Mouse (Mus musculus) Patski (cell line): Measurements from ENCODE around the gene Wdr24. TPM values are rescaled to one million over a fixed set of nuclear protein-coding genes. Genes with fewer than 3 reads are reported as not detected.

Experiments
- ATAC-seq: fragments of 100-300 bp; one replicate; pipeline ENCODE4 v1.8.0; 2021
- CTCF ChIA-PET: fragments of 350-600 bp; sonication (Branson Sonifier 250); formaldehyde crosslinking; loops from one replicate; lab custom pipeline; 2022; ENCODE audit warnings: inconsistent platforms; lab: Charles Lee
- POLR2A ChIA-PET: fragments of 350-600 bp; sonication (Branson Sonifier 250); formaldehyde crosslinking; loops from one replicate; lab custom pipeline; 2022; ENCODE audit warnings: antibody characterized with exemption, inconsistent platforms; lab: Charles Lee
- DNase-seq: peaks from one replicate; pipeline ENCODE4 v3.0.0-alpha.2; 2011; ENCODE audit warnings: low read depth, low spot score
- H3K27me3 ChIP-seq: fragments of 371-371 bp; one replicate; pipeline ENCODE4 v1.5.1; 2021
- CTCF ChIP-seq: fragments of 100-300 bp; IDR thresholded peaks from one replicate; pipeline ENCODE4 v1.5.1; 2021
- in situ Hi-C: fragments of 300-500 bp; cut with MboI; formaldehyde crosslinking; loops from 3 replicates; pipeline ENCODE4 v1.11.1; 2018; ENCODE audit warnings: low pct_unique_long_range_greater_than_20kb, mixed read lengths
- polyA plus RNA-seq: library from polyadenylated mRNA; unstranded; gene quantifications from one replicate; pipeline ENCODE4 v1.2.3, GENCODE M21; 2021

The Wdr24 gene
- polyA plus RNA-seq, 1 experiment from 2014 or later: 29.9 TPM

DNA sequence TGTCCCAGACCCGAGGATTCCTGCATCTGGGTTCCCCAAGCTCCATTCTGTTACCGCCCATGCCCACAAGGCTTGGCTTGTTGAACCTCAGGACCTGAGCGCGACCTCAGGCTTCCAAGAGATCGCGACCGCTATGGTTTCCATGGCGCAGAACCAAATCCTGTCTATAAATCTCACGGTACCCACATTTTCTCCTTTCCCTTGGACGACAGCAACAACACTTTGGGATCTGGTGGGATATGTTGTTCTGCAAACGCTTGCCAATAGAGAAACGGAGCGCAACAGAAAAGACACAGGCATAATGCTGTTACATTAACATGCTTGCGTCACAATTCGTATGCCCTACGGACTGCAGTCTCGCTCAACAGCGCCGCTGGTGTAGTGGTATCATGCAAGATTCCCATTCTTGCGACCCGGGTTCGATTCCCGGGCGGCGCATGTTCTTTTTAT is 51.3 kb downstream of the Wdr24 start, which contains the start of gene Mettl26:
Mettl26 (plus strand) TSS at position 354 of the 450 bp plus-strand sequence.
- POLR2A ChIA-PET: interaction anchor here (0.8 to 1.7 kb wide), 6 partner anchors 10 to 46 kb away, joined by 3 to 4 read pairs (median 4); partner anchors contain the start of genes Jmjd8 and Wdr90
- in situ Hi-C loops: no loop called here
- no peak for ATAC-seq
- TF ChIP-seq CTCF: no peak
- CTCF ChIA-PET: interaction anchor here (1.1 kb wide), 1 partner anchor 12 kb away, joined by 4 read pairs; no protein-coding TSS in a partner anchor
- no peaks in the 10 kb centered on the region for H3K27me3 ChIP-seq
- DNase-seq: no peak

- H3K27me3 ChIP-seq: no peaks in the 10 kb centered on the region
- ATAC-seq: peak; percentile 78
- ChIA-PET CTCF (interaction anchor here (1.1 kb wide), 1 partner anchor 13 kb away, joined by 4 read pairs; no protein-coding TSS in a partner anchor), POLR2A (interaction anchor here (0.9 to 1.7 kb wide), 5 partner anchors 13 to 47 kb away, joined by 3 to 5 read pairs (median 4); partner anchors contain the start of genes Jmjd8 and Wdr90)
- DNase-seq: no peak
- in situ Hi-C loops: no loop called here
- no peak for TF ChIP-seq CTCF
These were observed 52.0 kb downstream of the Wdr24 start for GRCm38 (mm10) chr17:25875171-25876136.

GRCm38 (mm10) chr17:25876347-25876915 is 53.0 kb downstream of the Wdr24 start:
- DNase-seq (no peak), ATAC-seq (no peak)
- no peak for TF ChIP-seq CTCF
- ChIA-PET CTCF (no interaction called here), POLR2A (interaction anchor here (1.4 to 1.5 kb wide), 2 partner anchors 8 to 14 kb away, joined by 4 to 8 read pairs; partner anchors contain the start of gene Mcrip2)
- in situ Hi-C loops: no loop called here
- no peaks in the 10 kb centered on the region for H3K27me3 ChIP-seq

GRCm38 (mm10) chr17:25877025-25877424 is 53.6 kb downstream of the Wdr24 start:
- CTCF ChIA-PET: no interaction called here
- H3K27me3 ChIP-seq: no peaks in the 10 kb centered on the region
- POLR2A ChIA-PET: interaction anchor here (1.4 kb wide), 1 partner anchor 9 kb away, joined by 8 read pairs; the partner anchor contains the start of gene Mcrip2
- no peak for TF ChIP-seq CTCF
- DNase-seq (no peak), ATAC-seq (no peak)
- in situ Hi-C loops: no loop called here

DNA sequence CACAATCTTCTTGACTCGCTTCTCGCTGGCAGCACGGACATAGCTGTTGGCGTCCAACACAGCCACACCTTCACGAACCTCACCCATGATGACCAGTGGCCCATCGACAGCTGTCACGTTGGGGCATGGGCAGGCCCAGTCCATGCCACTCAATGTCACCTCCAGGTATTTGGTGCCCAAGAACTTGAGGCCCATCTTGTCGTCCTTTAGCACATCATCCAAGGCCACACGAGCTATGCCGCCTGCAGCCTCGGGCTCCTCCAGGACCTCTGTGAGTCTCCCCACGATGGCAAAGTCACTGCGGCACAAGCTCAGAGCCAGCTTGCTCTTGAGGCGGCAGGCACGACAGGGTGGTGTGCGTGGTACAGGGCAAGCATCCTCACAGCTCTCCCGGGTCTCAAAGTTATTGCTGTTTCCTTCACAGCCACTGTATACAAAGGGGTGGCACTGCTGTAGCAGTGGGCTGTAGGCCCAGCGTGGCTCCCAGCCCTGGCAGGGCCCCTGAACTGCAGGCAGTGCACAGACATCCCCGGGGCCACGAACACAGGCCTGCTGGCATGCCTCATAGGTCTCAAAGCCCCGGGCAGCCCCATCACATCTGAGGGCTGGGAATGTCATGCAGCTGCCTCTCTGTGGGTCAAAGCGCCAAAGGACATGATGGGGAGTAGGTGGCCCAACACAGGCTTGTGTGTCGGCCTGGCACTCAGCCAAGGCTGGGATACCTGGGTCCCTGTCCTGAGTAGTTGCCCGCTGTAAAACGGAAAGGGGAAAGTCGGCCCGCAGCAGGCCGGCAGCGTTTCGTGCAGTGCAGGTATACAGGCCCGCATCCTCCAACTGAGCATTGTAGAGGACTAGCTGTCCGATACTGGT is 54.5 kb downstream of the Wdr24 start:
- in situ Hi-C loops: no loop called here
- H3K27me3 ChIP-seq: no peaks in the 10 kb centered on the region
- POLR2A ChIA-PET: interaction anchor here (1.4 kb wide), 1 partner anchor 10 kb away, joined by 8 read pairs; the partner anchor contains the start of gene Mcrip2
- CTCF ChIA-PET: no interaction called here
- no peak for TF ChIP-seq CTCF
- DNase-seq: no peak
- no peak for ATAC-seq

Other genes with a start within 250 kb of the Wdr24 start
- gene Lmf1, start 244.5 kb upstream of the Wdr24 start, polyA plus RNA-seq: 40.2 TPM
- not detected for gene Gng13, start 106.5 kb upstream of the Wdr24 start, polyA plus RNA-seq
- 13.0 TPM for gene Chtf18, start 96.2 kb upstream of the Wdr24 start, polyA plus RNA-seq
- 18.5 TPM for gene Rpusd1, start 96.0 kb upstream of the Wdr24 start, polyA plus RNA-seq
- gene Mslnl, start 87.6 kb upstream of the Wdr24 start, polyA plus RNA-seq: not detected
- 0.99 TPM for gene Msln, start 69.2 kb upstream of the Wdr24 start, polyA plus RNA-seq
- 44.9 TPM for gene Narfl, start 49.9 kb upstream of the Wdr24 start, polyA plus RNA-seq
- 108 TPM for gene Haghl, start 38.0 kb upstream of the Wdr24 start, polyA plus RNA-seq
- 0.30 TPM for gene Ccdc78, start 37.0 kb upstream of the Wdr24 start, polyA plus RNA-seq
- 73.5 TPM for gene Fam173a, start 30.7 kb upstream of the Wdr24 start, polyA plus RNA-seq
- 0.09 TPM for gene AC134908.4, start 28.0 kb upstream of the Wdr24 start, polyA plus RNA-seq
- gene Metrn, start 26.5 kb upstream of the Wdr24 start, polyA plus RNA-seq: 39.8 TPM
- 4.0 TPM for gene Fbxl16, start 14.5 kb upstream of the Wdr24 start, polyA plus RNA-seq
- gene Jmjd8, start 5.2 kb downstream of the Wdr24 start, polyA plus RNA-seq: 22.9 TPM
- gene Stub1, start 9.8 kb downstream of the Wdr24 start, polyA plus RNA-seq: 188 TPM
- gene Rhbdl1, start 13.7 kb downstream of the Wdr24 start, polyA plus RNA-seq: 5.0 TPM
- gene Gm20683, start 18.1 kb downstream of the Wdr24 start, polyA plus RNA-seq: 6.0 TPM
- 96.4 TPM for gene Rhot2, start 21.2 kb downstream of the Wdr24 start, polyA plus RNA-seq
- 27.7 TPM for gene Wdr90, start 37.9 kb downstream of the Wdr24 start, polyA plus RNA-seq
- gene Mcrip2, start 45.1 kb downstream of the Wdr24 start, polyA plus RNA-seq: 57.8 TPM
- gene Mettl26, start 51.4 kb downstream of the Wdr24 start, polyA plus RNA-seq: 81.4 TPM
- 0.35 TPM for gene Wfikkn1, start 57.2 kb downstream of the Wdr24 start, polyA plus RNA-seq
- gene Rab40c, start 96.1 kb downstream of the Wdr24 start, polyA plus RNA-seq: 20.2 TPM
- 104 TPM for gene Pigq, start 121.3 kb downstream of the Wdr24 start, polyA plus RNA-seq
- 0.05 TPM for gene Nhlrc4, start 121.3 kb downstream of the Wdr24 start, polyA plus RNA-seq
- 0.08 TPM for gene A930017K11Rik, start 128.9 kb downstream of the Wdr24 start, polyA plus RNA-seq
- gene Capn15, start 162.2 kb downstream of the Wdr24 start, polyA plus RNA-seq: 23.7 TPM
- gene Rab11fip3, start 245.9 kb downstream of the Wdr24 start, polyA plus RNA-seq: 35.9 TPM